Mouse (Mus musculus): ENCODE measurements at regions not wholly inside any gene's neighbourhood (a gene's known extent, or its start where the extent isn't known, plus 50 kb on each side); places are given as distances from the start of the nearest gene placed in this dataset.

GRCm38 (mm10) chr4:82234443-82234842 lies 471.1 kb downstream of the Nfib start:
- DNase-seq (ENCODE audit: low spot score in 2 of 2): peak; percentile 9 to 35

DNA sequence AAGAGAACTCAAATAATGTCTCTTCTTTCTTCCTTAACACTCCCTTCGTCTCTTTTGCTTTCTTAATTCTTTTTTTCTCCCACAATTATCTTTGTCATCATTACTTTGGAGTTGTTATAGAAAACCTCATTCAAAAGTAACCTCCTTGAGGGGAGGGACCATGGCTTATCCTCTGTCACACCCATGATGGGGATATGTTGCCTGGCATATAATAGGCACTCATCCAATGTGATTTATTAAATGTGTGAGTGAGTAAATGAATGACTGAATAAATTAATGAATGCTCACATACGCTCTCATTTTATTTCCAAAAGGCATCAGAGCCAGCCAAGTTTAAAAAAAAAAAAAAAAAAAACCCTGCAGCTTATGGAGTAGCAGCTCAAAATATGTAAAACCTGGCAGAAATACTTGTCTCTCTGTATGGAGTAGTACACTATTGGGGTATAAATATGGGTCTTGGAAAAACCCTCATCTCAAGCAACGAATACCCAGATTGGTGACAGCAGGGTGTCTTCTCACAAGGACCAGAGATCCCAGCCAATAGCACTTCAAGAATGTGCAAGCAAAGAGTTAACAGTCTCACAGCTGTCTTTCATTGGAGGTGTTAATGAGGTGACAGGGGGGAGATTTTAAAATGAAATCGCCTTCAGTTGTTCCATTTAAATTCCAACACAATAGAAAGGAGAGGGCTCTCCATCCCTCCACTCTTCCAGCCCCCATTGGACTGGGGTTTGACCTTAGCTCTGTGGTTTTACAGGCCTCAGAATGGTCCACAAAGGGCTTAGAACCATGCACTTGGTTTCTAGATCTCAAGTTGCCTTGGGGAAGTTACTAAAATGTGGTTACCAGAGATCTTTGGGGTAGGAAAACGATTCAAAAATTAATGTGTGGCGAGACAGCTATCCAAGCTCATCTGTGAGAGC lies 479.1 kb downstream of the Nfib start:
- no peak for DNase-seq (ENCODE audit: low spot score in 2 of 2)

DNA sequence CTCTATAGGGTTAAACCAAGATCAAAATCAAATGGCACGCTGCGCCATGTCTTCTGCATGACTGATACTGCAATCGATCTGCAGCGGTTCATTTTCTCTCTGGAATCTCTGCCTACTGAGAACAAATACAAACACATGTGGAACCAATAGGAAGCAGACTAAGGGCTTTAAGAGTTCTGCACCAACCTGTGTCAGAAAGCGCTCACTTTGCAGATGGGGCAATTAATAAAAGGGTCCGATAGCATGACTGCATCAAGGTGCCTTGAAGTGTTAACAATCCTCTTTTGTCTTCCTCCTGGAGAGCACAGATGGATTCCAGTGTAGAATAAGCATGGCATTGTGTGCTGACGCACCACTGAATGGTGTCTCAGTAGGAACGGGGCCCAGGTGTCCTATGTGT lies 484.8 kb downstream of the Nfib start:
- no peak for DNase-seq (ENCODE audit: low spot score in 2 of 2)

GRCm38 (mm10) chr4:82220120-82220714 lies 485.3 kb downstream of the Nfib start:
- DNase-seq (ENCODE audit: low spot score in 2 of 2): no peak

DNA sequence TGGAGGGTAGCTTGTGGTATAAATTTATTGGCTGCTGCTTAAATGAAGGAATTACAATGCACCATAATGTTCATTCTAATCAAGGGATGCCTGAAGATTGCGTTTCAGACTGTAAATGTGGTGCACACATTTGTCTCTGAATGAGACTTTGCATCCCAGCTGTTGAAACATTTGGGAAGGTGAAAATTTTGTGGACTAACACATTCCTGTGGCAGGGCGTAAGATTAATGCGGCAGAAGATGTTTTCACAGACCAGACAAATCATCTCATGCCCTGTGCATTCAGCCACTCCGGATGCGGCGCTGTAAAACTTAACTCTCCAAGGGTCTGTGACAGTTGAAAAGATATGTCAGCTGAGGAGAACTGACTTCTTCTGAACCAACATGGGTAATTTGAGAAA lies 486.9 kb downstream of the Nfib start:
- no peak for DNase-seq (ENCODE audit: low spot score in 2 of 2)

GRCm38 (mm10) chr4:82207031-82207430 lies 498.5 kb downstream of the Nfib start:
- DNase-seq (ENCODE audit: low spot score in 2 of 2): no peak

DNA sequence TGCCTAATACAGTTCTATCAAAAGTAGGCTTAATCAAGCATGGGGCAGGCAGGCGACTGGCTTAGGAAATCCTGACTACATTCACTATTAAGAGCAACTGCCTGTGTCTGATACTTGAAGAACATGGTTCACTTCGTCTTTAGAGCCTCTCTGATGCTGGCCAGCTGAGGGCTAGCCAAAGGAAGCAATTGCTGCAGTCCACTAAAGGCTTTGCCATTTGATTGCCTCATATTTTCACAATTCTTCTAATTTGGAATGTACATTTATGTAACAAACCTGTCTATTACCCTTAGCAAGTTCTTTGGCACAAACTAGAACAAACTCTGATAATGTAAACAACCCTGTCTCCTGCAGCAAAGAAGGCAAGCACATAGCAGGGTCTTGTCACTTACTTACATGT lies 505.2 kb downstream of the Nfib start:
- DNase-seq (ENCODE audit: low spot score in 2 of 2): no peak

DNA sequence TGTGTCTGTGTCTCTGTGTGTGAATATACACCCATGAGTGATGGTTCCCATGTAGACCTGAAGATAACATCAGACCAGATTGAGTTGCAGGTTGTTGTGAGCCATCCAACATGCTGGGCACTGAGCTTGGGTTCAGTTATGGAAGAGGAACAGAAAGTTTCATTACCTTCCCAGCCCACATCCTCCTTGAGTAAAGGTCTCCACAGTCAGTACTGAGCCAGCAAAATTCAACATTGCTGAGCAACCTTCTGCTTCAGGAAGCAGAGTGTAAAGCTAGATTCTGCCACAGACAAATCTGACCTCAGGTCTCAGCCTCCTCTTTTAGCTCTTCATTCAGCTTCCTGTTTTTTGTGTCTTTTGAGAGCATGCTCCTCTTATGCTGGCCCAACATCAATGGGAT lies 506.4 kb downstream of the Nfib start:
- DNase-seq (ENCODE audit: low spot score in 2 of 2): no peak

- DNase-seq (ENCODE audit: low spot score in 2 of 2): no peak
These were observed 507.9 kb downstream of the Nfib start for GRCm38 (mm10) chr4:82197611-82198010.

GRCm38 (mm10) chr4:82196024-82196647 lies 509.4 kb downstream of the Nfib start:
- no peak for DNase-seq (ENCODE audit: low spot score in 2 of 2)

- no peak for DNase-seq (ENCODE audit: low spot score in 2 of 2)
These were observed 511.6 kb downstream of the Nfib start for GRCm38 (mm10) chr4:82193905-82194304.

DNA sequence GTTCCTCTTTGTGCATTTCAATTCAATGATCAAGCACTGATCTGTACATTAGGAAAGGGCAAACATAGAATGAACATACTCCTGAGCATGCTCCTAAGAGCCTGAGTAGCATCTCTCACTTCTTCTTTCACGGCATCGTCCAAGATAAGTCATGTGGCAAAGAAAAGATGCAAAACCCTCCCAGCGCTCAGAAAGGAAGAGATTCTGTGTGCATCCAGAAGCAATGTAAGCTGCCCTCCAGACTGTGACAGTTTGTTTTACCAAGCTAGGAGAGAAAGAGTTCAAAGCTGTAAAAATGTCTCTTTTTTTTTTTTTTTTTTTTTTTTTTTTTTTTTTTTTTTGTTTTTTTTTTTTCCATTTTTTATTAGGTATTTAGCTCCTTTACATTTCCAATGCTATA lies 518.7 kb downstream of the Nfib start:
- DNase-seq (ENCODE audit: low spot score in 2 of 2): no peak

- no peak for DNase-seq (ENCODE audit: low spot score in 2 of 2)
These were observed 521.6 kb downstream of the Nfib start for GRCm38 (mm10) chr4:82183974-82184373.

DNA sequence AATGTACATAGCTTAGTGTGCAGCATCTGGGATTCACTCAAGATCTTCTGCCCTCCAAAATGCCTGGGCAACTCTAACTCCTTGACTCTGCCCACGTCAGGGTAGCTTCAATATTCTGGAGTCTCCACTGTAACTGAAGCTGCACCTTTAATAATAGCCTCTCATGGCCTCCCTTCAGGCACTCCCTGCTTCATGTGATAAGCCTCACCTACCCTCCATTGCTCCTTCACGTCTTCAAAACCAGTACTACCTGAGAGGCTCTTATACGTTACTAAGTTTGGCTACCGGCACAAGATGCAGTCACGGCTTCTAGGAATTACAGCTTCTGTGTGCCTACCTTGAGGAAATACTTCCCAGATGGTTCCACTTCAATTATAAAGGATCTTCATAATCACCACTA lies 527.4 kb downstream of the Nfib start:
- DNase-seq (ENCODE audit: low spot score in 2 of 2): no peak

DNA sequence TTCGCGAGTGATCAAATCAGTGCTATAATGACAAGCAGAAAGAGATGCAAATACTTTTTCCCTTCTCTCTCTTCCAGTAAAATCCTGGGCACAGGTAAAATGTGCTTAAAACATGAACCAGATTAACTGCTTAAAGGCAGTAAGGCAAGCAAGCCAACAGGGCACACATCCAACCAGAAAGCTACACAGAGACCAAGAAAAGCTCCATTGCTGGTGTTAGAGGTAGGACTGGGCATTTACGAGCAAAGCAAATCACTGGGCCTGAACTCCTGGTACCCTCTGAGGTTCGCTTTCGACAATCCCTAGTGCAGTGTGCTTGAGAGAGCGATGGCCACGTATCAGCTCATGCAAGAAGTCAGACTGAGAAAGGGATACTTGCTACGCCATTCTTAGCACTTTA lies 528.8 kb downstream of the Nfib start:
- no peak for DNase-seq (ENCODE audit: low spot score in 2 of 2)

DNA sequence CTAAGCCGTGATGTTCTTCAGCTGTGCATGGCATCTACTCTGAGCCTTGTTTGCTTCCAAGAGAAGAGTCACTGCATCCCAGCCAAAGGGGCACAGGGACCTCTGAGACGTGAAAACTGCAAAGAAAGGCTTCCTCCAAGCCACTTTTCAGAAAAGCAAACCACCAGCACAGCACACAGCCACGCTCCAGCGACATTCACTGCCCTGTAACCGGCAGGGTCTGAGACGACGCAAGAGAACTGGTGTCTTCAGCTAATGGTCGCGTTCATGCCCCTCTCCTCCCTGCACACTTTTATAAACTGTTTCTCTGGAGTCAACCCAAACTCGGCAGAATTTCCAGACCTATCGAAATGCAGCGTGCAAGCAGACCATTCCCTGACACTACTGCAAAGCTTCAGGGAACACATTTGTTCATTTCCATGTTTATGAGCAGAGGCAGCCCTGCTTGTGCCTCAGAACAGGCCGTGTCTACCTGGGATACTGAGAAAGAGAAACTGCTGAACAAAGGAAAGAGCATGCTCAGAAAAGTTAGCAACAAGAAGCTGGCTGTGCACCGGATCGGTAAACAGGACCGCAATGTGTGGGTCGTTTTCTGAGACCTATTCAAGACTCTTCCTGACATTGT lies 532.0 kb downstream of the Nfib start:
- DNase-seq (ENCODE audit: low spot score in 2 of 2): no peak

DNA sequence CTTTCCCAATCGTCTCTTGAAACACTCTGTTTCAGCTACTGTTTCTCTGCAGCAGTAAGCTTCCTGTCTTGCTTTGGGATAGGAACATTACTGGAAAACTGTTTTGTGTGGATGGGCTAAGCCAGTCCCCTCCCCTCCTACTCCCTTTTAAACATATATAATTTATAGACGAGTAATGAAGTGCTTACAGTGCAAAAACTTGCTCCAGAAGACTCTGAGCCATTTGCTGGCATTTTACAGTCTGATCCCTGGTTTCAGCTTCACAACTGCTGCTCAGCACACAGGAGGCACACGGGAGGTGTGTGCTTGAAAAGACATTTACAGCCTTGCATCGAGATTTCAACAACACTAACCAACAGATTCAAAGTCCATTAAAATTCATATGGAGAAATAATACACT lies 534.6 kb downstream of the Nfib start:
- DNase-seq (ENCODE audit: low spot score in 2 of 2): no peak

GRCm38 (mm10) chr4:82168032-82168431 lies 537.5 kb downstream of the Nfib start:
- DNase-seq (ENCODE audit: low spot score in 2 of 2): no peak

DNA sequence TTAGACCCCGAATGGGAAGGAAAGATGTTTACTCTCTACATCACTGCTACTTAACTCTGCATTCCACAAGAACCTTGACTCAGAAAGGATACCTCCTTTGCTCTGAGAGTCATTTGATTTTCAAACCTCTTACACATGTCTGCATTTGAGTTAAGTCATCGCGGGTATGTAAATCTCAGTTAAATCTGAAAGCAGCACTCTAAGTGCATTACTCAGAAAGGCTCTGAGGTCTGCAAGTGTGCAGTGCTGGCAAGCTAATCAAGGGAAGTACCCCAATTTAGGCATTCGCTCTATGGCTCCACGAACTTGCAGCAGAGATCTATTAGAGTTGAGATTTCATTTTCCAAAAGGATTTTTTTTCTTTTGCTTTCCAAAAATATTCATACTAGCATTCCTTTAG lies 538.2 kb downstream of the Nfib start:
- no peak for DNase-seq (ENCODE audit: low spot score in 2 of 2)

DNA sequence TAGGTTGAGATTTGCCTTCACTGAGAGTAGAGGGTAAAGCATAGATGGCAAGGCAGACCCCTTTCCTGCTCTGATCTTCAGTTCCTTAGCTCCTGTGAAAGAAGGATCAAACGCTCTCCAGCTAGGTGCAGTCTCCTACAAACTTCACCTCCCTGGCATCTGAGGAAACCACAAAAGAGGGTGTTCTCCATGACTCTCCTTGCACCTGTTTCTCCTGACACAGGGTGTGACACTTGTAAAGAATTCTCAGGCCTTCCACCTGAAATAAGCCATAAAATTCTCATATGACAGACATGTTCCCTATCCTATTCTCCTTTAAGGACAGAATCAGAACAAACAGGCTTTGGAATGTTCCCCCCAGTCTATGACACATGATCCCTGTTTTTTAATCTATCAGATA lies 538.7 kb downstream of the Nfib start:
- DNase-seq (ENCODE audit: low spot score in 2 of 2): no peak

- DNase-seq (ENCODE audit: low spot score in 2 of 2): no peak
These were observed 539.5 kb downstream of the Nfib start for GRCm38 (mm10) chr4:82166087-82166486.

DNA sequence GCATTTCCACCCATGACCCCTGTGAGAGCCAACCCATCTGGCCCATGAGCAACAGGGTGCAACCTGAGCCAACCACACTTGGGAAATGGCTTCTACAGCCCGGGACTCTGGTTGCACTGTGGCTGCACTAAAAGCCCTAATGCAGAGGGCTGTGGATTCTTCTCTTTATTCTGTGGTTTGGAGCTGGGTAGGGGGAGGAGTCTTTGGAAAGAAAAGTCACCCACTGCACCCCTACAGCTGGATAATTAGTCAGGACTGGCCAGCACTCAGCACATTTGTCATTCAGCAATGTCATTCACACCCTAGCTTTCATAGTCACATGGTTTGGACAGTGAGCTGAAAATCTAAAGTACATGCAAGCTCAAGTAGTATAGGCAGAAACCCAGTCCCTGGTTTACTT lies 541.5 kb downstream of the Nfib start:
- DNase-seq (ENCODE audit: low spot score in 2 of 2): no peak
